Mouse (Mus musculus): ENCODE data around the gene Tmprss12.

DNA sequence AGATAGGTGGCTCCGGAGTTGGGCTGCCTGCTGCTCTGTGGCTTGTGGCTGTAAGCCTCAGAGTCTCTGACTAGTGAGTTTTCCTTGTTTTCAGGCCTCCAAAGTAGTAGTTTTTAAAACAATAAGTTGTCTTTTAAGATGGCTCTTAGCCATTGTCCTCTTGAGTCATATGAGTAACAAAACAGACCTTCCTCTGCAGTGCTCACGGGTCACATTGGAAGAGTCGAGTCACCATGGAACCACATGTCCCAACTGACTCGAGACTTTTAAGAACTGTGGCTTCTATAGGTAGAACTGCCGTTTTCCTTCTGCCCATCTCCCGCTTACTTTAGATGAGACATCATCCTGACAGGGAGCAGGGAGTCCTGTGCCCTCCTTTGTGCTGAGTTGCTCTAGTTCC, 43.7 kb upstream of the Tmprss12 start:
- no peak for TF ChIP-seq CTCF (IDR thresholded peaks at IDR 0.05; ENCODE audit: low read depth)
- TF ChIP-seq EP300 (IDR thresholded peaks at IDR 0.05; ENCODE audit: low read depth), result no peak

All from liver, embryonic 14.5 days (tissue).